Mouse (Mus musculus) MEL (cell line): ENCODE data around the gene Nnmt. TPM values are rescaled to one million over a fixed set of nuclear protein-coding genes. Genes with fewer than 3 reads are reported as not detected.

Experiments
- DNase-seq: peaks from one replicate; pipeline ENCODE4 v3.0.0; 2011; ENCODE audit warnings: low read depth, low spot score
- H3K27ac ChIP-seq: 2 replicates; pipeline ENCODE4 v1.5.1; 2012; ENCODE audit warnings: low read depth, mild to moderate bottlenecking, control low read depth, low read length, moderate library complexity; ENCODE audit not compliant: control insufficient read depth
- H3K27me3 ChIP-seq, 2 experiments: fragments of 150-350 bp in 1 of 2; sonication (generic) in 1 of 2; 2 replicates each; pipeline ENCODE4 v1.6.1; 2012; ENCODE audit warnings: low read length in 2 of 2, mild to moderate bottlenecking in 2 of 2, improper control_type of control experiment in 1 of 2, moderate library complexity in 1 of 2; ENCODE audit not compliant: insufficient read depth in 2 of 2, control insufficient read depth in 1 of 2
- H3K36me3 ChIP-seq, 2 experiments: 2 replicates each; pipeline ENCODE4 v1.6.1; 2012 to 2014; ENCODE audit warnings: low read length in 2 of 2, improper control_type of control experiment in 1 of 2, inconsistent platforms in 1 of 2, mild to moderate bottlenecking in 1 of 2; ENCODE audit not compliant: insufficient read depth in 2 of 2, control insufficient read depth in 1 of 2
- H3K4me1 ChIP-seq, 2 experiments: fragments of 150-350 bp in 1 of 2; sonication (generic) in 1 of 2; 2 replicates each; pipeline ENCODE4 v1.6.1; 2012; ENCODE audit warnings: low read length in 2 of 2, improper control_type of control experiment in 1 of 2, mild to moderate bottlenecking in 1 of 2; ENCODE audit not compliant: insufficient read depth in 2 of 2, control insufficient read depth in 1 of 2
- H3K4me3 ChIP-seq, 2 experiments: fragments of 150-350 bp in 1 of 2; sonication (generic) in 1 of 2; 2 replicates each; pipeline ENCODE4 v1.5.1; 2012; ENCODE audit warnings: low read depth in 2 of 2, low read length in 2 of 2, mild to moderate bottlenecking in 2 of 2, moderate library complexity in 2 of 2, control low read depth in 1 of 2, improper control_type of control experiment in 1 of 2; ENCODE audit not compliant: control insufficient read depth in 1 of 2, insufficient read depth in 1 of 2
- H3K79me2 ChIP-seq: 2 replicates; pipeline ENCODE4 v1.6.1; 2012; ENCODE audit warnings: mild to moderate bottlenecking, low read length, moderate library complexity; ENCODE audit not compliant: control insufficient read depth, poor library complexity, insufficient read depth
- H3K9ac ChIP-seq: 2 replicates; pipeline ENCODE4 v1.6.1; 2012; ENCODE audit warnings: low read depth, mild to moderate bottlenecking, control low read depth, low read length, moderate library complexity; ENCODE audit not compliant: control insufficient read depth, poor library complexity, severe bottlenecking
- H3K9me3 ChIP-seq: fragments of 150-350 bp; sonication (generic); replicated peaks from 2 replicates; pipeline ENCODE4 v1.6.1; 2012; ENCODE audit warnings: mild to moderate bottlenecking, low read length, improper control_type of control experiment, moderate library complexity; ENCODE audit not compliant: insufficient read depth
- CHD1 ChIP-seq: IDR thresholded peaks from 2 replicates; pipeline ENCODE4 v1.6.1; 2012; ENCODE audit warnings: low read depth, mild to moderate bottlenecking, inconsistent platforms, low read length, improper control_type of control experiment
- CHD2 ChIP-seq: IDR thresholded peaks from 2 replicates; pipeline ENCODE4 v1.6.1; 2011; ENCODE audit warnings: low read length, improper control_type of control experiment
- GABPA ChIP-seq: IDR thresholded peaks from 2 replicates; pipeline ENCODE4 v1.6.1; 2012; ENCODE audit warnings: low read depth, mild to moderate bottlenecking, inconsistent platforms, low read length, improper control_type of control experiment, moderate library complexity
- HCFC1 ChIP-seq: IDR thresholded peaks from 2 replicates; pipeline ENCODE4 v1.6.1; 2012; ENCODE audit warnings: low read depth, mild to moderate bottlenecking, inconsistent platforms, low read length, improper control_type of control experiment, moderate library complexity
- JUND ChIP-seq: IDR thresholded peaks from 2 replicates; pipeline ENCODE4 v1.6.1; 2011; ENCODE audit warnings: low read depth, mild to moderate bottlenecking, improper control_type of control experiment, low read length
- MAZ ChIP-seq: IDR thresholded peaks from 2 replicates; pipeline ENCODE4 v1.6.1; 2012; ENCODE audit warnings: low read depth, mild to moderate bottlenecking, inconsistent platforms, low read length, improper control_type of control experiment
- MEF2A ChIP-seq: IDR thresholded peaks from 2 replicates; pipeline ENCODE4 v1.6.1; 2014; ENCODE audit warnings: low read depth, mild to moderate bottlenecking, inconsistent platforms, low read length, improper control_type of control experiment; ENCODE audit not compliant: poor library complexity, insufficient replicate concordance, severe bottlenecking; ENCODE audit errors: extremely low read depth
- MXI1 ChIP-seq: IDR thresholded peaks from 2 replicates; pipeline ENCODE4 v1.6.1; 2011; ENCODE audit warnings: mild to moderate bottlenecking, low read depth, low read length, improper control_type of control experiment
- MYC ChIP-seq: IDR thresholded peaks from 2 replicates; pipeline ENCODE4 v1.6.1; 2011; ENCODE audit warnings: low read depth, mild to moderate bottlenecking, low read length, improper control_type of control experiment, moderate library complexity
- NRF1 ChIP-seq: IDR thresholded peaks from 2 replicates; pipeline ENCODE4 v1.6.1; 2014; ENCODE audit warnings: low read depth, mild to moderate bottlenecking, inconsistent platforms, low read length, improper control_type of control experiment, moderate library complexity; ENCODE audit not compliant: poor library complexity, insufficient read depth, severe bottlenecking
- POLR2A ChIP-seq, 2 experiments: IDR thresholded peaks; 2 replicates each; pipeline ENCODE4 v1.6.1; 2011 to 2012; ENCODE audit warnings: low read length in 2 of 2, mild to moderate bottlenecking in 2 of 2, control low read depth in 1 of 2, improper control_type of control experiment in 1 of 2, low read depth in 1 of 2, moderate library complexity in 1 of 2; ENCODE audit not compliant: control insufficient read depth in 1 of 2, insufficient read depth in 1 of 2, poor library complexity in 1 of 2
- POLR2AphosphoS5 ChIP-seq: IDR thresholded peaks from 2 replicates; pipeline ENCODE4 v1.6.1; 2012; ENCODE audit warnings: low read depth, borderline replicate concordance, mild to moderate bottlenecking, inconsistent platforms, low read length, moderate library complexity, mixed read lengths
- RCOR1 ChIP-seq: IDR thresholded peaks from 2 replicates; pipeline ENCODE4 v1.6.1; 2012; ENCODE audit warnings: low read depth, mild to moderate bottlenecking, inconsistent platforms, low read length, improper control_type of control experiment
- SMC3 ChIP-seq: IDR thresholded peaks from 2 replicates; pipeline ENCODE4 v1.6.1; 2011; ENCODE audit warnings: low read depth, low read length, improper control_type of control experiment
- TAL1 ChIP-seq: IDR thresholded peaks from 2 replicates; pipeline ENCODE4 v1.6.1; 2012; ENCODE audit warnings: mild to moderate bottlenecking, inconsistent platforms, low read length, moderate library complexity, mixed read lengths
- TBP ChIP-seq: IDR thresholded peaks from 2 replicates; pipeline ENCODE4 v1.8.0; 2011; ENCODE audit warnings: low read depth, low read length, improper control_type of control experiment
- TCF12 ChIP-seq: IDR thresholded peaks from 2 replicates; pipeline ENCODE4 v1.6.1; 2014; ENCODE audit warnings: low read depth, mild to moderate bottlenecking, inconsistent platforms, low read length, improper control_type of control experiment, moderate library complexity
- ZC3H11A ChIP-seq: IDR thresholded peaks from 2 replicates; pipeline ENCODE4 v1.6.1; 2012; ENCODE audit warnings: low read depth, mild to moderate bottlenecking, inconsistent platforms, low read length, improper control_type of control experiment
- ZKSCAN1 ChIP-seq: IDR thresholded peaks from 2 replicates; pipeline ENCODE4 v1.6.1; 2012; ENCODE audit warnings: low read depth, mild to moderate bottlenecking, inconsistent platforms, low read length, improper control_type of control experiment, moderate library complexity
- ZMIZ1 ChIP-seq: IDR thresholded peaks from 2 replicates; pipeline ENCODE4 v1.6.1; 2012; ENCODE audit warnings: low read depth, mild to moderate bottlenecking, inconsistent platforms, low read length, improper control_type of control experiment, moderate library complexity
- polyA plus RNA-seq, 2 experiments: library from polyadenylated mRNA; stranded (reverse) in 1 of 2; unstranded in 1 of 2; fragments of >175 nt in 1 of 2; fragments of >200 nt in 1 of 2; gene quantifications; 2 replicates each; pipeline versions ENCODE4 v1.2.1 to v1.2.4; 2012; ENCODE audit warnings: low replicate concordance in 2 of 2, low read depth in 1 of 2; ENCODE audit not compliant: insufficient read length in 2 of 2, insufficient read depth in 1 of 2, missing spikeins in 1 of 2
- total RNA-seq: library from RNA; depleted of rRNA; stranded (reverse); fragments of 300-350 nt; gene quantifications from 2 replicates; pipeline ENCODE4 v1.2.3, GENCODE M21; 2012

Gene Nnmt
- total and polyA plus RNA-seq, 3 experiments: not detected

GRCm38 (mm10) chr9:48611032-48611431 is 6.1 kb upstream of the Nnmt start:
- no peak for DNase-seq
- TF ChIP-seq MXI1 (no peak), JUND (no peak), ZKSCAN1 (no peak)
- Histone ChIP-seq H3K27me3 (peaks cover 0 to 4% of the 10 kb centered on the region in 2 experiments; a peak in 3 of 4 replicates), H3K9ac (no peak overlapping the region), H3K4me1 (no peaks in the 10 kb centered on the region), H3K27ac (no peak overlapping the region), H3K36me3 (no peaks in the 10 kb centered on the region), H3K79me2 (no peaks in the 10 kb centered on the region), H3K4me3 (no peak overlapping the region), H3K9me3 (no peaks in the 10 kb centered on the region)

DNA sequence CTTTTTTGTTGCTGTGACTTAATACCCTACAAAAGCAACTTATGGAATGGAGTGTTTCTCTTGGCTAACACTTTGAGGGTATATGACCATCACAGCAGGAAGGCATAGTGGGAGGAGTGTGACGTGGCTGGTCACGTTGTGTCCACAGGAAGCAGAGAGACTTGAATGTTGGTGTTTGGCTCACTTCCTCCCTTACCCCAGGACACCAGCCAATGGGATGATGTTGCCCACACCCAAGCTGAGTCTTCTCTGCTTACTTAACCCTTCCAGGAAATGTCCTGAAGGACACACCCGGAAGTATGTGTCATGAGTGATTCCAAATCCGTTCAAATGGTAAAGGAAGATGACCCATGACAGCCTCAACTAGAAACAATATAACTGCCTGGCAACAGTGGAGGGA is 4.8 kb upstream of the Nnmt start:
- TF ChIP-seq ZC3H11A (no peak), HCFC1 (no peak), NRF1 (no peak), SMC3 (no peak), RCOR1 (no peak), MYC (no peak), CHD2 (no peak), TBP (no peak), MAZ (no peak), TAL1 (no peak), POLR2A (IDR thresholded peaks at IDR 0.05; ENCODE audit: control insufficient read depth in 1 of 2, insufficient read depth in 1 of 2, low read depth in 1 of 2, low read length in 2 of 2, poor library complexity in 1 of 2) (no peak), CHD1 (no peak), MEF2A (no peak), GABPA (no peak), POLR2AphosphoS5 (no peak), TCF12 (no peak), ZKSCAN1 (no peak), JUND (no peak), ZMIZ1 (no peak)
- Histone ChIP-seq H3K9ac (no peak overlapping the region), H3K79me2 (no peaks in the 10 kb centered on the region), H3K27ac (no peak overlapping the region), H3K4me1 (no peaks in the 10 kb centered on the region), H3K27me3 (peaks cover 0 to 7% of the 10 kb centered on the region in 2 experiments; a peak in 3 of 4 replicates), H3K36me3 (no peaks in the 10 kb centered on the region), H3K9me3 (no peaks in the 10 kb centered on the region), H3K4me3 (no peak overlapping the region)
- no peak for DNase-seq
